Mouse (Mus musculus): ENCODE measurements around the gene Scin. TPM values are rescaled to one million over a fixed set of nuclear protein-coding genes. Genes with fewer than 3 reads are reported as not detected.
A peak's percentile ranks its signal among the peaks of the same experiment; 100 is the strongest.

Gene Scin
- polyA plus RNA-seq, 1 experiment from 2014 or later: not detected

DNA sequence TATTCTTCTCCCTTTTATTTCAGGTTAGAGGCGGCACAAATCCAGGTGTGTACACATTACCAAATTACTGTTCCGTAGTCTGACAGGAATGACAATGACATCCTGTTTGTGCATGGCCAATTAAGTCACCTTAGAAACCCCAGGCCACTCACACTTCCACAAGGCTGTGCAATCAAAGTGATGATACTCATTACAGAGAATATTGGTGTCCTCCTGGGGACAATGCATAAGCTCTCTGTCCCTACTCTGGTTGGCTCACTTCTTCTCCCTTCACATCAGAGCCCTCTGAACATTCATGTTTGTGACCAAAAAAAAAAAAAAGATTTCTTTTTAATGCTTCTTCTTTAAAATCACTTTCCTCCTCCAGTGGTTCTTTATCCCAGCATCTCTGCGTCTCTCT, 106.2 kb downstream of the Scin start:
- no peak overlapping the region for H3K4me3 ChIP-seq (ENCODE audit: low read depth, low read length)
- WGBS: 86% methylated on average over 3 of the region's 3 CpGs
- H3K9me3 ChIP-seq (ENCODE audit: control insufficient read depth, low read length): no peaks in the 10 kb centered on the region
- no peaks in the 10 kb centered on the region for H3K27me3 ChIP-seq (ENCODE audit: control insufficient read depth, insufficient read depth, low read length)
- H3K27ac ChIP-seq (ENCODE audit: low read depth, low read length): no peak overlapping the region
- no peaks in the 10 kb centered on the region for H3K4me1 ChIP-seq (ENCODE audit: control insufficient read depth, insufficient read depth, low read length)
- no peak overlapping the region for H3K9ac ChIP-seq (replicated peaks; ENCODE audit: low read depth, low read length)
- no peak for ATAC-seq (ENCODE audit: low read depth)
- no peaks in the 10 kb centered on the region for H3K36me3 ChIP-seq (ENCODE audit: control insufficient read depth, insufficient read depth, low read length)
- no peak overlapping the region for H3K4me2 ChIP-seq (ENCODE audit: low read depth, low read length)

DNA sequence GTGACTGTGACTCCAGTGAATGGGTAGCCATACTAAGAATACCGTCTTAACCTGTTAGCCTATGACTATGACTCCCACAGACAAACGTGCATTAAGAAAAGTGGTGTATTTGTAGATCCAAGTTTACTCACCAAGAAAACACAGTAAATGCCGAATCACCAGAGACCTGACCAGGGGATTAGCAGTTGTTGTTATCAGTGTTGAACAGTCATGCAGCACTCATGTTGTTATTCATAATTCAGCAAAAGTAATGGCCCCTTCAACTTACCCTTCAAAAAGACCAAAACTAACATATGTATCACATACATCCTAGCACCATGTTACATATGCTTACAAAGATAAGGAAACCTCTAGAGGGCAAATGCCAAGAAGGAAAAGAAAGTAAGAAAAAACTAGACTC, 106.6 kb downstream of the Scin start:
- Histone ChIP-seq H3K4me2 (ENCODE audit: low read depth, low read length) (no peak overlapping the region), H3K27ac (ENCODE audit: low read depth, low read length) (no peak overlapping the region), H3K4me3 (ENCODE audit: low read depth, low read length) (no peak overlapping the region), H3K9me3 (ENCODE audit: control insufficient read depth, low read length) (no peaks in the 10 kb centered on the region), H3K27me3 (ENCODE audit: control insufficient read depth, insufficient read depth, low read length) (no peaks in the 10 kb centered on the region), H3K9ac (replicated peaks; ENCODE audit: low read depth, low read length) (no peak overlapping the region), H3K4me1 (ENCODE audit: control insufficient read depth, insufficient read depth, low read length) (no peaks in the 10 kb centered on the region), H3K36me3 (ENCODE audit: control insufficient read depth, insufficient read depth, low read length) (no peaks in the 10 kb centered on the region)
- no peak for ATAC-seq (ENCODE audit: low read depth)
- 88% methylated on average over 3 of the region's 3 CpGs for WGBS

DNA sequence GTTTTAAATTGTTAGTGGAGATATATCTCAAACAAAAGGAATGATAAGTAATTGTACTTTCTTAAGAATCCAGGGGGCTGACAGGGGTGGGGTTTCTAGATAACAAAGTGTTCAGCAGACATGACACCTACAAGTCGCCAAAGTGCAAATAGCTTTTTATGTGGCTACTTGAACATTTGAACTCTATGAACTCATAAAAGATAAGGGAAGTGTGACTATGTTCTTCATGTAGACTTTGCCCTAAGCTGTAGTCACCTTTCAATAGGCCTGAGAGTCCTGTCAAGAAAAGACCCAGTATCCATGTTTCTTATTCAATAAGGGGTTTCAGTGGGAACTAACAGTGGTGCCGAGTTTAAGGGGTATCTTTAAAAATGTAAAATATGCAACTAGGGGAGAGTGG, 110.1 kb downstream of the Scin start:
- H3K4me2 ChIP-seq (ENCODE audit: low read depth, low read length): no peak overlapping the region
- H3K9ac ChIP-seq (replicated peaks; ENCODE audit: low read depth, low read length): no peak overlapping the region
- no peak overlapping the region for H3K27ac ChIP-seq (ENCODE audit: low read depth, low read length)
- H3K36me3 ChIP-seq (ENCODE audit: control insufficient read depth, insufficient read depth, low read length): no peaks in the 10 kb centered on the region
- H3K4me3 ChIP-seq (ENCODE audit: low read depth, low read length): no peak overlapping the region
- no peaks in the 10 kb centered on the region for H3K27me3 ChIP-seq (ENCODE audit: control insufficient read depth, insufficient read depth, low read length)
- H3K9me3 ChIP-seq (ENCODE audit: control insufficient read depth, low read length): no peaks in the 10 kb centered on the region
- H3K4me1 ChIP-seq (ENCODE audit: control insufficient read depth, insufficient read depth, low read length): no peaks in the 10 kb centered on the region
- 86% methylated on average over 2 of the region's 2 CpGs for WGBS
- no peak for ATAC-seq (ENCODE audit: low read depth)

DNA sequence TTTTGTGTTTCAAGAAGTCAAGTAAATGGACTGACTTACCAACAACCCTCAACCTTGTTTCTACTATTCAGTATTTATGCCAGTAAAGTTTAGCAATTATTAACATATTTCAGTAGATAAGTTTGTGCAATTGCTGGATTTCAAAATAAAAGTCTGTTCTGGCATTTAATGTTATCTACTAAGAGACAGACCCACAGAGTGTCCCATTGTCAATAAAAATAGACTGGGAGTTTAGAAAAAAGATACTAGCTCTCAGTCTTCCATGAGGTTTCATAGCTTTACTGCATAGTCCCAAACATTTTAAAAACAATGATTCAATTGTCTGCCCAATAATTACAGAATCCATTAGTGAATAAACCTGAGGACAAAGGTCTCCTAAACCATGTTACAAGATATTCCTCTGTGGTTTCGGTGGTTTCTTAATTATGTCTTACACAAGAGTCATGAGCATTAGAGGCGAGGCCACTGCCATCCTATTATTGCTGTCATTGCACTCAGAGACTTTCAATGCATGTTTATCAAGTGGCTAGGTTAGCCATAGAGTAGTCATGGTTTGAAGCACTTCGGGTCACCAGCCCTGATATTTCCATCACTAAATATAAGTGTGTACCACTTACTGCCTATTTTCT, 110.9 kb downstream of the Scin start:
- no peak for ATAC-seq (ENCODE audit: low read depth)
- Histone ChIP-seq H3K27ac (ENCODE audit: low read depth, low read length) (no peak overlapping the region), H3K36me3 (ENCODE audit: control insufficient read depth, insufficient read depth, low read length) (no peaks in the 10 kb centered on the region), H3K4me1 (ENCODE audit: control insufficient read depth, insufficient read depth, low read length) (no peaks in the 10 kb centered on the region), H3K27me3 (ENCODE audit: control insufficient read depth, insufficient read depth, low read length) (no peaks in the 10 kb centered on the region), H3K4me3 (ENCODE audit: low read depth, low read length) (no peak overlapping the region), H3K9ac (replicated peaks; ENCODE audit: low read depth, low read length) (no peak overlapping the region), H3K4me2 (ENCODE audit: low read depth, low read length) (no peak overlapping the region), H3K9me3 (ENCODE audit: control insufficient read depth, low read length) (no peaks in the 10 kb centered on the region)
- 78% methylated on average over 3 of the region's 3 CpGs for WGBS

DNA sequence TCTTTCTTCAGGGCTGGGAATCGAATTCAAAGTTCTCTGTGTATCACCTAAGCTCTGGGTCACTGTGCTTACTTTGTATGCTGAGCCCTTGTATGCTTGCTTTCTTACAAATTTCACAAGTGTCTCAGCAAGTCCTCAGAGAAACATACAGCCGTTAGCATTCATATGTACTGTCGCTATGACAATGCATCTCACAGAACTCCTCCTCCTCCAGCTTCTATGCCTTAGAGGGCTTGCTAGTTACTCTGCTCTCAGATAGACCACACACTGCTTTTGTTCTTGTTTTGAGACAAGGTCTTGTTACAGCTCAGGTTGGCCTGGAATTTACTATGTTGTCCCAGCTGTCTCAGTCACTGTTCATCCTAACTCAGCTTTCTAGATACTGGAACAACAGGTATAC, 111.7 kb downstream of the Scin start:
- no peak for ATAC-seq (ENCODE audit: low read depth)
- no peak overlapping the region for H3K4me2 ChIP-seq (ENCODE audit: low read depth, low read length)
- no peak overlapping the region for H3K27ac ChIP-seq (ENCODE audit: low read depth, low read length)
- WGBS: 75% methylated on average over 3 of the region's 3 CpGs
- no peaks in the 10 kb centered on the region for H3K9me3 ChIP-seq (ENCODE audit: control insufficient read depth, low read length)
- no peaks in the 10 kb centered on the region; the same call in 1 of the 2 replicates for H3K4me1 ChIP-seq (ENCODE audit: control insufficient read depth, insufficient read depth, low read length)
- H3K4me3 ChIP-seq (ENCODE audit: low read depth, low read length): no peak overlapping the region
- no peak overlapping the region for H3K9ac ChIP-seq (replicated peaks; ENCODE audit: low read depth, low read length)
- H3K36me3 ChIP-seq (ENCODE audit: control insufficient read depth, insufficient read depth, low read length): no peaks in the 10 kb centered on the region
- no peaks in the 10 kb centered on the region for H3K27me3 ChIP-seq (ENCODE audit: control insufficient read depth, insufficient read depth, low read length)

DNA sequence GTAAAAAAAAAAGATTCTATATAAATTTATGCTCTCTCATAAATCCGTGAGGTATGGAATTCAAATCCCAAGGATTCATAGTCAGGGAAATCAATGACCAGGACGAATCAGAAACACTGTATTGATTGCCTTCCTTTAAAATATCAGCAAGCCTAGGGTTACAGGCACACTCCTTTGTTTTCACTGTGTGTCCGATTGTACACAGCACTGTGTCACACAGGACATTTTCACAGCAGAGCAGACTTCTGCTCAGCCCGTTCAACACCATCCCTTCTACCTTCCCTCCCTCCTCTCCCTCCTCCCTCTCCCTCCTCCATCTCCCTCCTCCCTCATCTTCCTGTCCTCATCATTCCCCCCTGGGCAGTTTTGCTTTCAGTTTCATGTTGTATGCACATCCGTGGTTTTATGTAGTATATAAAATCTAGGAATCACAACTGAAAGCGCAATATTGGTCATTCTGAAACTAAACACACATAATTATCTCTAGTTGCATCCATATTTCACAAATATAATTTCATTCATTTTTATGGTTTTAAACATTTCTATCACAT, 116.0 kb downstream of the Scin start:
- H3K4me1 ChIP-seq (ENCODE audit: control insufficient read depth, insufficient read depth, low read length): peaks cover 6% of the 10 kb centered on the region; the same call in 1 of the 2 replicates
- no peaks in the 10 kb centered on the region for H3K27me3 ChIP-seq (ENCODE audit: control insufficient read depth, insufficient read depth, low read length)
- H3K27ac ChIP-seq (ENCODE audit: low read depth, low read length): no peak overlapping the region
- H3K36me3 ChIP-seq (ENCODE audit: control insufficient read depth, insufficient read depth, low read length): no peaks in the 10 kb centered on the region
- no peak overlapping the region for H3K4me2 ChIP-seq (ENCODE audit: low read depth, low read length)
- ATAC-seq (ENCODE audit: low read depth): peak; percentile 39; the same call in 1 of the 2 replicates
- whole genome bisulfite sequencing: 62% methylated on average over 6 of the region's 6 CpGs
- H3K9me3 ChIP-seq (ENCODE audit: control insufficient read depth, low read length): no peaks in the 10 kb centered on the region
- H3K9ac ChIP-seq (replicated peaks; ENCODE audit: low read depth, low read length): no peak overlapping the region
- H3K4me3 ChIP-seq (ENCODE audit: low read depth, low read length): no peak overlapping the region

DNA sequence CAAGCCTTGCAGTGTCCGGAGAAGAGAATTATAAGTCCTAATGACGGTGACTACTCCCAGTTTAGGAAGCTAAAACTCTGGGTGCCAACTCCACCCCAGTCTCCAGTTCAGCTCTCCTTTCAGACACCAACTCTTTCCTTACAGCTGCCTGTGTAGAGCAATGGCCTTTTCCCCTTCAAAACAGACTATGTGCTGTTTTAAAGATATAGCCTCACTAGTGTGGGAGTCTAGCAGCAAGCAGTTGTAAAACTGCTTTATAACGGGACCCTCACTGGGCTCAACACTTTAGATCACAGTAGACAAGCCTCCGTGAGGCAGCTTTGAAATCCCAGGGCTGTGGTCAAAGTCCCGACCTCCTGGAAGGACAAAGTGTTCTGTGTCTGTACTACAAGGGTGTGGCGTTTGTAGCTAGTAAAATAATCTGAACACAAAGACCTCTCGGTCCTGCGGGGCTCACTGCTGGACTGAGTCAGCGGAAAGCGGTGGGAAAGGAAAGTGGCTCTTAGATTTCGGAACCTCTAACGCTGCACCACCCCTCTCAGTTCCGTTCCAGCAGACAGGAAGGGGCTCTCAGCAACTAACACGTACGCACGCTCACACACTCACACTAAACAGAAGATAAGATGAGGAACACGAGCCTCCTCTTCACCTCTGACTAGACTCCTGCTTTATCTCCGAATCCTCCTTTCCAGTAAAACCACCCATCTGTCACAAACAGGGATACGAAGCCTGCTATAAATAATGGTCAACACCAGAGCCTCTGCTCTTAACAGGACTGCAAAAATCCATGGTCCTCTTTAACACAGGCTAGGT, 117.2 kb downstream of the Scin start:
- 7% methylated on average over 19 of the region's 19 CpGs for WGBS
- Histone ChIP-seq H3K27me3 (ENCODE audit: control insufficient read depth, insufficient read depth, low read length) (no peaks in the 10 kb centered on the region), H3K4me3 (ENCODE audit: low read depth, low read length) (peak overlapping the region; percentile 27), H3K4me2 (ENCODE audit: low read depth, low read length) (peak overlapping the region; percentile 54), H3K36me3 (ENCODE audit: control insufficient read depth, insufficient read depth, low read length) (no peaks in the 10 kb centered on the region), H3K9ac (replicated peaks; ENCODE audit: low read depth, low read length) (peak overlapping the region; percentile 42), H3K27ac (ENCODE audit: low read depth, low read length) (peak overlapping the region; percentile 66), H3K9me3 (ENCODE audit: control insufficient read depth, low read length) (no peaks in the 10 kb centered on the region), H3K4me1 (ENCODE audit: control insufficient read depth, insufficient read depth, low read length) (peaks cover 6% of the 10 kb centered on the region; the same call in 1 of the 2 replicates)
- peak; percentile 82 for ATAC-seq (ENCODE audit: low read depth)

DNA sequence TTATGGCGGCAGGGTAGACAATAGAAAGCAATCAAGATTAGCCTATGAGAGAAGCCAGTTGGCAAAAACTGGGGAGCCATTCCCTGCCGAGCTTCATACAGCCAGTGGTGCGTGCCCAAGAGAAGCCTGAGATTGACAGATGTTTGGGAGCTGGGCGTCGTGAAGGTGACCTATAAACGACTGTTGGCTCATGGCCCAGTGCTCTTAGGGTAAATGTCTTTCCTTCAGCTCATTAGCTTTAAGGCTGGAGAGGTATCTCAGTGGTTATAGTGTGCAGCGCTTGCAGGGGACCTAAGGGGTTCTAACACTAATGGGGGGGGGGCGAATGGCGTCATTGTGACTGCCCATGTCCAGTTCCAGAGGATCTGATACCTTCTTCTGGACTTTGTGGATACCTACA, 118.0 kb downstream of the Scin start:
- H3K27me3 ChIP-seq (ENCODE audit: control insufficient read depth, insufficient read depth, low read length): no peaks in the 10 kb centered on the region
- no peaks in the 10 kb centered on the region for H3K9me3 ChIP-seq (ENCODE audit: control insufficient read depth, low read length)
- WGBS: 50% methylated on average over 9 of the region's 9 CpGs
- H3K9ac ChIP-seq (replicated peaks; ENCODE audit: low read depth, low read length): no peak overlapping the region
- no peaks in the 10 kb centered on the region for H3K36me3 ChIP-seq (ENCODE audit: control insufficient read depth, insufficient read depth, low read length)
- H3K27ac ChIP-seq (ENCODE audit: low read depth, low read length): no peak overlapping the region
- no peak overlapping the region for H3K4me2 ChIP-seq (ENCODE audit: low read depth, low read length)
- peaks cover 6% of the 10 kb centered on the region; the same call in 1 of the 2 replicates for H3K4me1 ChIP-seq (ENCODE audit: control insufficient read depth, insufficient read depth, low read length)
- H3K4me3 ChIP-seq (ENCODE audit: low read depth, low read length): no peak overlapping the region
- ATAC-seq (ENCODE audit: low read depth): peak; percentile 28; the same call in 1 of the 2 replicates

DNA sequence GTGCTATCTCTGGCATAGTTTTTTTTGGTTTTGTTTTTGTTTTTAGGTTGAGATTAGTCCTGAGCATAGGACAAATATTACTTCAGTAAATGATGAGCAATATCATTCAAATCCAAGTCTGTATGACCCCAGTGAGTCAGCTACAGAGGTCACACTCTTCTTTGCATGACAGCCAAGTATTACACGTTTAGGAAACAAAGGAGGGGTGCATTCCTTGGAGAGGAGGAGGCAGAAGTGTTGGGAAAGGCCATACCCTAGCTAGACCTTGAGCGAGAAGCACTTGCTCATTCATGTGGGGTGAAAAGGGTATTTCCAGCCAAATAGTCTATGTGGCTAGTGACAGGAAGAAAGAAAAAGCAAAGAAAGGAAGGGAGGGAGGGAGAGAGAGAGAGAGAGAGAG, 124.2 kb downstream of the Scin start:
- Histone ChIP-seq H3K9me3 (ENCODE audit: control insufficient read depth, low read length) (no peaks in the 10 kb centered on the region), H3K4me2 (ENCODE audit: low read depth, low read length) (no peak overlapping the region), H3K4me1 (ENCODE audit: control insufficient read depth, insufficient read depth, low read length) (no peaks in the 10 kb centered on the region), H3K36me3 (ENCODE audit: control insufficient read depth, insufficient read depth, low read length) (no peaks in the 10 kb centered on the region), H3K4me3 (ENCODE audit: low read depth, low read length) (no peak overlapping the region), H3K27ac (ENCODE audit: low read depth, low read length) (no peak overlapping the region), H3K9ac (replicated peaks; ENCODE audit: low read depth, low read length) (no peak overlapping the region), H3K27me3 (ENCODE audit: control insufficient read depth, insufficient read depth, low read length) (no peaks in the 10 kb centered on the region)
- no peak for ATAC-seq (ENCODE audit: low read depth)
- whole genome bisulfite sequencing: 57% methylated on average over 2 of the region's 2 CpGs
